ENCODE assay signal across 8 mouse cellular contexts in the genomic region with DNA sequence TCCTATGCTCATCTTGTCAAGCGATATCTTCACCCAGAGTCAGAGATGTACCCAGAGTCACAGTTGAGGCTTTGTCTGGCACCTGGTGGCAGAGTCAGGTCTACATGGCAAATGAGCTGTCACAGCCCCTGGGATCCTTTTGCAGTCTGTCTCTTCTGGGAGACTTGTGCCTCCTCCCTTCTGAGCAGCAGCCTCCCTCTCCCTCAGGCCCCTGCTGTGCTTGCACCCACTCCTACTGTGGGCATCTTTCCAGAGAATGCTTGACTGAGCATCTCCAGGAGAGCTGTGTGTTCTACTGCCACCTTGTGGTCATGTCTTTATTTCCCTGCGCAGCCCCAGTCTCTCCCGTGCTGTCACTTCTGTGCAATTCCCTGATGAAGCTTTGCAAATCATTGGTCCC.
DNase-seq lines count a peak whose midpoint lies in the region; ATAC-seq and TF ChIP-seq lines count a peak whose summit lies in the region.

No protein-coding gene starts in this region.

- no peaks in the 10 kb centered on the region for H3K4me1 ChIP-seq in liver, embryonic 12.5 days
- no peaks in the 10 kb centered on the region for H3K4me1 ChIP-seq in intestine, postnatal 0 days (replicated peaks; ENCODE audit: control insufficient read depth, insufficient read depth, low read length)
- peaks cover 12% of the 10 kb centered on the region for H3K4me1 ChIP-seq in midbrain, embryonic 14.5 days (ENCODE audit: control insufficient read depth, insufficient read depth, low read length)
- H3K4me1 ChIP-seq in stomach, postnatal 0 days (replicated peaks; ENCODE audit: control insufficient read depth, insufficient read depth) = no peaks in the 10 kb centered on the region

- no peak overlapping the region for H3K4me3 ChIP-seq in liver, embryonic 12.5 days
- H3K4me3 ChIP-seq in intestine, postnatal 0 days (ENCODE audit: low read depth, low read length) = no peak overlapping the region
- H3K4me3 ChIP-seq in midbrain, embryonic 14.5 days (replicated peaks; ENCODE audit: low read depth, low read length) = no peak overlapping the region
- no peak overlapping the region for H3K4me3 ChIP-seq in stomach, postnatal 0 days (ENCODE audit: low read depth, low read length)

- no peaks in the 10 kb centered on the region for H3K36me3 ChIP-seq in liver, embryonic 12.5 days
- no peaks in the 10 kb centered on the region for H3K36me3 ChIP-seq in intestine, postnatal 0 days (ENCODE audit: control insufficient read depth, insufficient read depth)
- H3K36me3 ChIP-seq in midbrain, embryonic 14.5 days (ENCODE audit: control insufficient read depth, insufficient read depth, low read length) = no peaks in the 10 kb centered on the region
- H3K36me3 ChIP-seq in stomach, postnatal 0 days (ENCODE audit: control insufficient read depth, insufficient read depth, low read length) = no peaks in the 10 kb centered on the region

- intact Hi-C loops in left cerebral cortex, postnatal 14 days (cut with DNase I) = loop anchor here (5.0 to 10.0 kb wide), 3 partner anchors 225 to 747 kb away; no protein-coding TSS in a partner anchor

- H3K9ac ChIP-seq in liver, embryonic 12.5 days = no peak overlapping the region
- no peak overlapping the region for H3K9ac ChIP-seq in intestine, postnatal 0 days (ENCODE audit: low read depth, low read length)
- no peak overlapping the region for H3K9ac ChIP-seq in midbrain, embryonic 14.5 days (replicated peaks; ENCODE audit: low read length)
- no peak overlapping the region for H3K9ac ChIP-seq in stomach, postnatal 0 days (ENCODE audit: low read length)

- DNase-seq in liver = peak; percentile 26
- DNase-seq in cerebellum, adult 9-10 months = peak; percentile 87
- DNase-seq in frontal cortex, postnatal 25 days (ENCODE audit: low spot score in 2 of 2) = peak; percentile 53 to 81
- peak; percentile 93 to 98 for DNase-seq in left cerebral cortex, postnatal 14 days (ENCODE audit: low spot score in 2 of 2)
- peak; percentile 92 for DNase-seq in midbrain, embryonic 14.5 days
- peak; percentile 41 for DNase-seq in stomach, postnatal 0 days (ENCODE audit: low spot score)

- no peaks in the 10 kb centered on the region for H3K27me3 ChIP-seq in liver, embryonic 12.5 days (replicated peaks)
- H3K27me3 ChIP-seq in intestine, postnatal 0 days (replicated peaks; ENCODE audit: control insufficient read depth, insufficient read depth, low read length) = no peaks in the 10 kb centered on the region
- H3K27me3 ChIP-seq in midbrain, embryonic 14.5 days (ENCODE audit: control insufficient read depth, insufficient read depth, low read length) = no peaks in the 10 kb centered on the region
- no peaks in the 10 kb centered on the region for H3K27me3 ChIP-seq in stomach, postnatal 0 days (ENCODE audit: control insufficient read depth, insufficient read depth, low read length)

- H3K27ac ChIP-seq in liver, embryonic 12.5 days = no peak overlapping the region
- H3K27ac ChIP-seq in intestine, postnatal 0 days (ENCODE audit: low read depth, low read length) = no peak overlapping the region
- H3K27ac ChIP-seq in midbrain, embryonic 14.5 days (replicated peaks; ENCODE audit: low read depth, low read length) = no peak overlapping the region
- no peak overlapping the region for H3K27ac ChIP-seq in stomach, postnatal 0 days (replicated peaks)

- TF ChIP-seq EP300 in stomach, postnatal 0 days (optimal IDR thresholded peaks at IDR 0.05) = no peak

- TF ChIP-seq CTCF in intestine, postnatal 0 days (IDR thresholded peaks at IDR 0.05; ENCODE audit: low read depth) = peak; percentile 89
- TF ChIP-seq CTCF in stomach, postnatal 0 days (IDR thresholded peaks at IDR 0.05; ENCODE audit: low read depth) = peak; percentile 86

- H3K9me3 ChIP-seq in liver, embryonic 12.5 days (replicated peaks) = no peaks in the 10 kb centered on the region
- H3K9me3 ChIP-seq in intestine, postnatal 0 days (ENCODE audit: control insufficient read depth) = no peaks in the 10 kb centered on the region
- H3K9me3 ChIP-seq in midbrain, embryonic 14.5 days (ENCODE audit: control insufficient read depth, low read length) = no peaks in the 10 kb centered on the region
- no peaks in the 10 kb centered on the region for H3K9me3 ChIP-seq in stomach, postnatal 0 days (ENCODE audit: control insufficient read depth, low read length)

- no peak for ATAC-seq in liver, embryonic 12.5 days
- peak; percentile 36; the same call in 1 of the 2 replicates for ATAC-seq in intestine, postnatal 0 days
- ATAC-seq in midbrain, embryonic 14.5 days (ENCODE audit: low FRiP score, low TSS enrichment) = peak; percentile 81
- ATAC-seq in stomach, postnatal 0 days (ENCODE audit: low FRiP score, low TSS enrichment) = peak; percentile 73; the same call in 1 of the 2 replicates

- WGBS in liver, embryonic 12.5 days (ENCODE audit: insufficient replicate concordance) = 19% methylated on average over 3 of the region's 3 CpGs
- 20% methylated on average over 3 of the region's 3 CpGs for WGBS in intestine, postnatal 0 days
- WGBS in midbrain, embryonic 14.5 days = 26% methylated on average over 3 of the region's 3 CpGs
- WGBS in stomach, postnatal 0 days = 28% methylated on average over 3 of the region's 3 CpGs

- no peak overlapping the region for H3K4me2 ChIP-seq in liver, embryonic 12.5 days
- H3K4me2 ChIP-seq in intestine, postnatal 0 days (replicated peaks; ENCODE audit: low read depth) = no peak overlapping the region
- H3K4me2 ChIP-seq in midbrain, embryonic 14.5 days (ENCODE audit: low read length) = no peak overlapping the region
- no peak overlapping the region for H3K4me2 ChIP-seq in stomach, postnatal 0 days (replicated peaks; ENCODE audit: low read depth)

Comparison
In these comparisons a context has a peak if more than half of its experiments do, and no peak if none do; other contexts are left out.
1. DNase-seq: peak in every context shown above with its lines; median percentile 96 in left cerebral cortex, postnatal 14 days; 92 in midbrain, embryonic 14.5 days; 87 in cerebellum, adult 9-10 months; 67 in frontal cortex, postnatal 25 days; 41 in stomach, postnatal 0 days; 26 in liver.